Mouse (Mus musculus): ENCODE measurements at regions not wholly inside any gene's neighbourhood (a gene's known extent, or its start where the extent isn't known, plus 50 kb on each side); places are given as distances from the start of the nearest gene placed in this dataset.

GRCm38 (mm10) chr3:100266976-100267375, 104.8 kb upstream of the Wdr3 start:
- H3K27ac ChIP-seq (replicated peaks; ENCODE audit: low read depth, low read length) = no peak overlapping the region
- no peaks in the 10 kb centered on the region for H3K36me3 ChIP-seq (ENCODE audit: control insufficient read depth, insufficient read depth, low read length)
- H3K9me3 ChIP-seq (ENCODE audit: control insufficient read depth, low read length) = no peaks in the 10 kb centered on the region
- ATAC-seq (ENCODE audit: low FRiP score, low TSS enrichment) (no peak), DNase-seq (no peak)
- H3K4me2 ChIP-seq (ENCODE audit: low read length) = no peak overlapping the region
- no peaks in the 10 kb centered on the region for H3K4me1 ChIP-seq (ENCODE audit: control insufficient read depth, insufficient read depth, low read length)
- H3K27me3 ChIP-seq (ENCODE audit: control insufficient read depth, insufficient read depth, low read length) = no peaks in the 10 kb centered on the region
- H3K9ac ChIP-seq (replicated peaks; ENCODE audit: low read length) = no peak overlapping the region
- no peak overlapping the region for H3K4me3 ChIP-seq (replicated peaks; ENCODE audit: low read depth, low read length)

DNA sequence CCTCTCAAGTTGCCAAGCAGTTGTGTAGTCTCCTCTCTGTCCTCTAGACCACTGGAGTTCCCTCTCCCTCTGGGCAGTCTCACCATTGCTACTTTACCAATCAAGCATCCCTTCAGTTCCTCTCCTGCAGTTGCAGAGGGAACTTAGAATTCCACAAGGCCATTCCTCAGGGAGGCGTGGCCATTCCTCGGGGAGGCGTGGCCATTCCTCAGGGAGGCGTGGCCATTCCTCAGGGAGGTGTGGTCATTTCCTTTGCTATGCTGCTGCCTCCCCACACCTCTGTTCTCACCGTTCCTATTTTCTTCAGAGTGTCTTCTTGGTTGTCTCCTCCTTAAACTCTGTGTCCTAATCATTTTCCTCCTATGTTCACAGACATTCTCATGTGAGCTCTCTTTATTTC, 102.8 kb upstream of the Wdr3 start:
- no peak for ATAC-seq (ENCODE audit: low FRiP score, low TSS enrichment)
- Histone ChIP-seq H3K4me1 (ENCODE audit: control insufficient read depth, insufficient read depth, low read length) (no peaks in the 10 kb centered on the region), H3K4me2 (ENCODE audit: low read length) (no peak overlapping the region), H3K9me3 (ENCODE audit: control insufficient read depth, low read length) (no peaks in the 10 kb centered on the region), H3K27me3 (ENCODE audit: control insufficient read depth, insufficient read depth, low read length) (no peaks in the 10 kb centered on the region), H3K4me3 (replicated peaks; ENCODE audit: low read depth, low read length) (no peak overlapping the region), H3K9ac (replicated peaks; ENCODE audit: low read length) (no peak overlapping the region), H3K27ac (replicated peaks; ENCODE audit: low read depth, low read length) (no peak overlapping the region), H3K36me3 (ENCODE audit: control insufficient read depth, insufficient read depth, low read length) (no peaks in the 10 kb centered on the region)
- 66% methylated on average over 5 of the region's 5 CpGs for WGBS
- no peak for DNase-seq
